Mouse (Mus musculus) midbrain, embryonic 11.5 days (tissue): ENCODE results near the gene Idua. TPM values are rescaled to one million over a fixed set of nuclear protein-coding genes. Genes with fewer than 3 reads are reported as not detected.

ENCODE experiments used
- ATAC-seq: fragments of 200-750 bp; cut with Nextera tagmentation; 2 replicates; pipeline ENCODE4 v1.8.0; 2017; ENCODE audit warnings: moderate TSS enrichment, moderate library complexity; ENCODE audit not compliant: low FRiP score
- DNase-seq: peaks from one replicate; pipeline ENCODE4 v3.0.0; 2015; ENCODE audit warnings: low spot score; ENCODE audit errors: missing footprints
- H3K27ac ChIP-seq: fragments of 300-500 bp; sonication (generic); 2 replicates; pipeline ENCODE4 v1.5.1; 2014; ENCODE audit warnings: low read depth, low read length
- H3K27me3 ChIP-seq: fragments of 300-500 bp; sonication (generic); 2 replicates; pipeline ENCODE4 v1.6.1; 2014; ENCODE audit warnings: mild to moderate bottlenecking, low read length, moderate library complexity, mixed read lengths; ENCODE audit not compliant: control insufficient read depth, insufficient read depth
- H3K36me3 ChIP-seq: fragments of 300-500 bp; sonication (generic); 2 replicates; pipeline ENCODE4 v1.6.1; 2014; ENCODE audit warnings: mild to moderate bottlenecking, low read length, moderate library complexity, mixed read lengths; ENCODE audit not compliant: control insufficient read depth, insufficient read depth
- H3K4me1 ChIP-seq: fragments of 300-500 bp; sonication (generic); 2 replicates; pipeline ENCODE4 v1.6.1; 2014; ENCODE audit warnings: low read length; ENCODE audit not compliant: control insufficient read depth, insufficient read depth
- H3K4me2 ChIP-seq: fragments of 300-500 bp; sonication (generic); 2 replicates; pipeline ENCODE4 v1.6.1; 2014; ENCODE audit warnings: mild to moderate bottlenecking, moderate library complexity
- H3K4me3 ChIP-seq: fragments of 300-500 bp; sonication (generic); 2 replicates; pipeline ENCODE4 v1.5.1; 2014; ENCODE audit warnings: low read depth, low read length
- H3K9ac ChIP-seq: fragments of 300-500 bp; sonication (generic); 2 replicates; pipeline ENCODE4 v1.6.1; 2014; ENCODE audit warnings: low read length
- H3K9me3 ChIP-seq: fragments of 300-500 bp; sonication (generic); 2 replicates; pipeline ENCODE4 v1.6.1; 2016; ENCODE audit warnings: low read length; ENCODE audit not compliant: control insufficient read depth
- WGBS: fragments of 180-500 bp; shearing (Covaris S2); extraction: QIAGEN DNeasy Blood & Tissue Kit; methylation state at CpG from one replicate; pipeline ENCODE4 v1.1.7; 2014; 5-methylcytosine and 5-hydroxymethylcytosine counted together
- polyA plus RNA-seq: library from polyadenylated mRNA; unstranded; fragments of >200 nt; fragmentation: Nextera tagmentation; extraction: Ambion mirVana; gene quantifications from 2 replicates; pipeline ENCODE4 v1.2.1, GENCODE M21; 2014

Idua gene
- polyA plus RNA-seq, 1 experiment from 2014 or later = 9.2 TPM

DNA sequence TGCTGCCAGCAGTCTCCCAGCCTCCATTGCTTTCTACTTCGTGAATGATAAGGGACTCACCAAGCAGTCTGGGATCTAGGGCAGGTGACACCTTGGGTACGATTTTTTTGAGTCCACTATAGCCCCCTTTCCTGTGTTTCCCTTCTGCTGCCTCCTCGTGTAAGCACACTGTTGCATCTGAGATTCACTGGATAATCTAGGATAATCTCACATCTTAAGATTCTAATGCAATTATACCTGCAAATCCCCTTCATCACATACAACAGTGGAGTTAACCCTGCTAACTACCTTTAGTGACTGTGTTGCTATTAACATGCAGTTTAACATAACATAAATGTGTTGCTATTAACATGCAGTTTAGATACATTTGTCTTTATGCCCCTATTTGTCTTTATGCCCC lies 4.9 kb downstream of the Idua start:
- 46% methylated on average over 3 of the region's 3 CpGs for WGBS
- Histone ChIP-seq H3K4me3 (no peak overlapping the region), H3K36me3 (no peaks in the 10 kb centered on the region; the same call in 1 of the 2 replicates), H3K9ac (no peak overlapping the region), H3K4me2 (no peak overlapping the region), H3K27ac (no peak overlapping the region), H3K9me3 (no peaks in the 10 kb centered on the region), H3K4me1 (peaks cover 14% of the 10 kb centered on the region), H3K27me3 (no peaks in the 10 kb centered on the region)
- ATAC-seq (no peak), DNase-seq (peak; percentile 44)

- Histone ChIP-seq H3K9ac (no peak overlapping the region), H3K4me2 (no peak overlapping the region)
- 82% methylated on average over 2 of the region's 2 CpGs for WGBS
Measured at GRCm38 (mm10) chr5:108667370-108667769, 7.2 kb downstream of the Idua start.

DNA sequence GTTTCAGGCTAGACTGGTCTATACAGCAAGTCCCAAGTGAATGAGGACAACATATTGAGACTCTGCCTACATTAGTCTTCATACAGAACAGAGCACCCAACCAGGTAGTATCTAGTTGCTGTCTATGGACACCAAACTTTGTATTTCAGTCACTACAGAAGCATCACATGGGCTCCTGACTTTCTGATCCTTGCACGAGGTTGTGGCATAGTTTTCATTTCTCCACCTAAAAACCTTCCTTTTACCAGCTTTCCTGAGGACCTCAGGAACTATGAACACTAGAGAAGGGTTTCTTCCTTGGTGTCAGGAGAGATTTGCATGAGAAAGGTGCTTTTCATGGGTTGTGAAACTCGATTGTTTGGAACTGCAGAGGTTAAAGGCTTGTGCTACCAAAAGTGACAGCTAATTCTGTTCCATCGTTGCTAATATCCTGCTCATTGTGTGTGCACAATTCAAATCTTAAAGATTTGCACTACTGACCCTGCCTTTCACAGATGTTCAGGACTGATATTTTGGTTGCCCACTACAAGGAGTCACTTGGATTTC lies 8.3 kb downstream of the Idua start:
- DNase-seq = no peak
- no peaks in the 10 kb centered on the region for H3K9me3 ChIP-seq
- peaks cover 12% of the 10 kb centered on the region for H3K4me1 ChIP-seq
- H3K36me3 ChIP-seq = 0 out of 2 replicates have a peak, but pooled peaks cover 2% of the 10 kb centered on the region
- no peaks in the 10 kb centered on the region for H3K27me3 ChIP-seq
- H3K9ac ChIP-seq = peak overlapping the region; percentile 87
- peak overlapping the region; percentile 73 for H3K4me2 ChIP-seq
- no peak for ATAC-seq
- 16% methylated on average over 3 of the region's 3 CpGs for WGBS
- H3K27ac ChIP-seq = no peak overlapping the region
- H3K4me3 ChIP-seq = peak overlapping the region; percentile 51

More at GRCm38 (mm10) chr5:108667370-108667769, 7.2 kb downstream of the Idua start:
- Histone ChIP-seq H3K4me3 (no peak overlapping the region), H3K27me3 (no peaks in the 10 kb centered on the region), H3K27ac (no peak overlapping the region), H3K9me3 (no peaks in the 10 kb centered on the region), H3K36me3 (no peaks in the 10 kb centered on the region; the same call in 1 of the 2 replicates), H3K4me1 (peaks cover 12% of the 10 kb centered on the region)
- DNase-seq (peak; percentile 23), ATAC-seq (no peak)

DNA sequence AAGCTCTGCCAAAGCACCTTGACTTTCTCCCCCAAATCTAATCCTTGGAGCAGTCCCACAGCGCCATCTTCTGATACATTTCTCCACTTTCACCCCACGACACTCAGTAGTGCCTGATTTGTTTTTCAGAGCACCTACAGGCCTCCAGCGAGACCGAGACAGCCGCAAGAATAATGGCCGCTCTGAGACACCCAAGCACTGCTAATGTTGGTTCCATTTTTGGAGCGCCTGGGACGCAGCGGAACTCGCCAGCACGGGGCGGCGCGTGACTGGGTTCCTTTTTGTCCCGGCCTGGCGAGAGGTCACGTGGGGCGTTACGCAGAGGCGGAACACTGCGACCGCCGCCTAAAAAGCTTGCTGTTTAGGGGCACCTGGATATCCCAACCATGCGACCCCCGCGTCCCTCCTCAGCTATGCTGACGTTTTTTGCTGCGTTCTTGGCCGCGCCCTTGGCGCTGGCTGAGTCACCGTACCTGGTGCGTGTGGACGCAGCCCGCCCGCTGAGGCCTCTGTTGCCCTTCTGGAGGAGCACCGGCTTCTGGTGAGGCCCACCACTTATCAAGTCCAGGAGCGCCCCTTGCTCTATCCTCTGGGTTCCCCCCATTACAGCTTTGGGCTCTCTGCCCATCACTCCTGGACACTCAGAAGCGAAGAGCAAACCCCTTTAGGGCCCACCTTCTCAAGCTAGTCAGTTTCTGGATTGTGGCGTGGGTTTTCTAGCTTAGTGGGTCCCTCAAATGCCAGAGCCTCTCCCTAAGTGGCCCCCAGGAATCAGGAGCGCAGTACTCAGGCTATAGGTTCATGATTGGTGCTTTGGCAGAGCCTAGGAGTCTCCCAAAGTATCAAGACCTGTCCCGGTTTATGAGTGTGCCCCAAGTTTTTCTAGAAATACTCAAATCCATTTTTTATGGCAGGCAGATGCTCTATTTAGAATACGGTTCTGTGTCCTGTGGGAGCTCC lies 9.1 kb downstream of the Idua start, which contains the start of gene Dgkq:
Gene Dgkq (minus strand): TSS at position 696 of the 960 bp plus-strand sequence.
- 7% methylated on average over 43 of the region's 43 CpGs for WGBS
- peak; percentile 87 for ATAC-seq
- H3K27ac ChIP-seq = peak within 1 kb of the TSS; percentile 68

DNA sequence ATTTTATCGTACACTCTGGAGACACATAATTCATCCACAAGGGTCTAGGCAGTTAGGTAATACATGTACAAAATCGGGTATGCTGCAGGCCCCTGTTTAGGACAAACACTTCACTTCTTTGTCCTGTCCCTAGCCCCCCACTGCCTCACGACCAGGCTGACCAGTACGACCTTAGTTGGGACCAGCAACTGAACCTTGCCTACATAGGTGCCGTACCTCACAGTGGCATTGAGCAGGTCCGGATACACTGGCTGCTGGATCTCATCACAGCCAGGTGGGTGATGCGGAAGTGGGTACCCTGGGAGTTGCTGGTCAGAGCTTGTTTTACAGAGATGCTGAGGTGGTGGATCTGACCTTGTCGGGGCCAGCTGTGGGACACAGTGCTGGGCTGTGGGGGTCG lies 9.9 kb downstream of the Idua start:
- no peaks in the 10 kb centered on the region for H3K27me3 ChIP-seq
- no peak overlapping the region for H3K27ac ChIP-seq
- no peak overlapping the region for H3K4me3 ChIP-seq
- ATAC-seq (peak; percentile 13; the same call in 1 of the 2 replicates), DNase-seq (peak; percentile 71)
- peak overlapping the region; percentile 87; the same call in 1 of the 2 replicates for H3K9ac ChIP-seq
- WGBS = 87% methylated on average over 9 of the region's 9 CpGs
- H3K4me2 ChIP-seq = no peak overlapping the region
- no peaks in the 10 kb centered on the region for H3K9me3 ChIP-seq
- H3K4me1 ChIP-seq = peaks cover 12% of the 10 kb centered on the region
- 0 out of 2 replicates have a peak, but pooled peaks cover 2% of the 10 kb centered on the region for H3K36me3 ChIP-seq

More for the DNA sequence above, 9.1 kb downstream of the Idua start, which contains the start of gene Dgkq:
- Histone ChIP-seq H3K9me3 (no peaks in the 10 kb centered on the region), H3K27me3 (no peaks in the 10 kb centered on the region), H3K4me1 (peaks cover 12% of the 10 kb centered on the region), H3K9ac (peak within 1 kb of the TSS; percentile 87), H3K36me3 (0 out of 2 replicates have a peak, but pooled peaks cover 2% of the 10 kb centered on the region), H3K4me3 (peak within 1 kb of the TSS; percentile 51), H3K4me2 (peak within 1 kb of the TSS; percentile 73)
- peak; percentile 97 for DNase-seq

DNA sequence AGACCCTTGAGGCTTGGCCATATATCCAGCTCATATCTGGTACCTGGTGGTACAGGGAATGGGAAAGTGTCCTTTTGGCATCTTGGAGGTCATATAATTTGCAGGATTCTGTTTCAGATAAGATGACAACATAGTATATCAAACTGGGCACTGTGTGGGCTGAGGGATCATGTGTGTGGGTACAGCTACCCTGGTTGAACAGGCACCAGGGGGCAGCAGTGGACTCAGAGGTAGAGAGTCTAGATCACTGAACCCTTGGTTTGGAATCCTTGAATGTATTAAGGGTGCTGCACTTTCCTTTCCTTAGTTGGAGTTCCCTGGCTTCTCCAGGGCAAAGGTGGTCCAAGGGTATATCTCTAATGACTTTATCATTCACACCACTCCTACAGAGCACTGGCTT lies 10.7 kb downstream of the Idua start:
- Histone ChIP-seq H3K4me1 (peaks cover 12% of the 10 kb centered on the region), H3K27ac (no peak overlapping the region), H3K4me2 (no peak overlapping the region), H3K27me3 (no peaks in the 10 kb centered on the region), H3K9me3 (no peaks in the 10 kb centered on the region), H3K4me3 (no peak overlapping the region), H3K9ac (no peak overlapping the region), H3K36me3 (0 out of 2 replicates have a peak, but pooled peaks cover 2% of the 10 kb centered on the region)
- DNase-seq (peak; percentile 87), ATAC-seq (no peak)

DNA sequence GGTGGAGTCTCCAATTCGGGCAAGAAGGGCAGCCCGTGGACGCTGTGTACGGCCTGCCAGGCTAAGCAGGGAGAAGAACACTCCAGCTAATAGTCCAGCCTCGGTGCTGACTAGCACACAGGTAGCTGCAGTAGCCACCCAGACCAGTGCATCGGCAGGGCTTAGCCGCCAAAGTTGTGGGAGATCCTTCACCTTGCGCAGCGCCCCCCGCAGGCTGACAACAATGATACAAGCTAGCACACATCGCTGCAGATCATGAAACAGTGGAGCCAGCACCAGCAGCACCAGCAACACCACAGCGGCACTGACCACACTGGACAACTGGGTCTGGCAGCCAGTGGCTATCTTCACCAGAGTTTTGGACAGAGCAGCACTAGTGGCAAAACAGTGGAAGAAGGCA lies 11.6 kb downstream of the Idua start:
- Histone ChIP-seq H3K27me3 (no peaks in the 10 kb centered on the region), H3K4me2 (no peak overlapping the region), H3K4me3 (no peak overlapping the region), H3K9me3 (no peaks in the 10 kb centered on the region), H3K36me3 (0 out of 2 replicates have a peak, but pooled peaks cover 2% of the 10 kb centered on the region), H3K9ac (no peak overlapping the region), H3K27ac (no peak overlapping the region), H3K4me1 (peaks cover 12% of the 10 kb centered on the region)
- ATAC-seq = no peak
- WGBS = 94% methylated on average over 12 of the region's 12 CpGs
- DNase-seq = no peak

DNA sequence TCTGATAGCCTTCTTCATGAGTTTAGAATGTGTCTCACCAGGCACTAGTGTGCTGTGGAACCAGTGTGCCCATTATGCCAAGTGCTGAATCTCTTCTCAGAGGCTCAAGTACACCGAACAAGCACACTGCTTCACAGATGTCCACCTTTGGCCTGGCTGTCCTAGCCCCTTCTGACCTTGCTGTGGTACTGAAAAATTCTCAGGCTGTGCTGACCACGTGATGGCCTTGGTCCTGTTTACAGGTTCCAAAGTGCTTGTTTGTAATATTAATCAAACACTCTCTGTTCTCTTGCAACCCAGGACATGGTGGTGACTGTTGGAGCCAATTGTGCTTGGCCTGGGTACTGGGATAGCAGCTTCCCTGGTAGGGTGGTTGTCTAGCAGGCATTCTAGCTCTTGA lies 14.5 kb downstream of the Idua start:
- H3K9me3 ChIP-seq = no peaks in the 10 kb centered on the region
- H3K4me3 ChIP-seq = no peak overlapping the region
- 0 out of 2 replicates have a peak, but pooled peaks cover 2% of the 10 kb centered on the region for H3K36me3 ChIP-seq
- peaks cover 8% of the 10 kb centered on the region for H3K4me1 ChIP-seq
- no peak for ATAC-seq
- no peak overlapping the region for H3K4me2 ChIP-seq
- 84% methylated on average over 2 of the region's 2 CpGs for WGBS
- no peak overlapping the region for H3K27ac ChIP-seq
- no peak overlapping the region for H3K9ac ChIP-seq
- DNase-seq = peak; percentile 61
- H3K27me3 ChIP-seq = no peaks in the 10 kb centered on the region
